Mouse (Mus musculus) embryonic facial prominence, embryonic 11.5 days (tissue): ENCODE data around the gene Nanos3. TPM values are rescaled to one million over a fixed set of nuclear protein-coding genes. Genes with fewer than 3 reads are reported as not detected.
A peak's percentile ranks its signal among the peaks of the same experiment; 100 is the strongest.

Experiments used
- ATAC-seq: fragments of 200-750 bp; cut with Nextera tagmentation; replicated peaks from 2 replicates; pipeline ENCODE4 v1.8.0; 2017; ENCODE audit warnings: low read depth; ENCODE audit not compliant: insufficient number of reproducible peaks, low FRiP score, low TSS enrichment
- DNase-seq: peaks from one replicate; pipeline ENCODE4 v3.0.0-alpha.2; 2015; ENCODE audit warnings: low spot score
- H3K27ac ChIP-seq: fragments of 300-500 bp; sonication (generic); replicated peaks from 2 replicates; pipeline ENCODE4 v1.5.1; 2014; ENCODE audit warnings: mild to moderate bottlenecking, low read depth, low read length, control low read depth
- H3K27me3 ChIP-seq: fragments of 300-500 bp; sonication (generic); 2 replicates; pipeline ENCODE4 v1.6.1; 2014; ENCODE audit warnings: mild to moderate bottlenecking, low read length, moderate library complexity, mixed read lengths; ENCODE audit not compliant: control insufficient read depth, insufficient read depth
- H3K36me3 ChIP-seq: fragments of 300-500 bp; sonication (generic); replicated peaks from 2 replicates; pipeline ENCODE4 v1.6.1; 2014; ENCODE audit warnings: low read depth, mild to moderate bottlenecking, low read length, moderate library complexity, mixed read lengths; ENCODE audit not compliant: control insufficient read depth, insufficient read depth
- H3K4me1 ChIP-seq: fragments of 300-500 bp; sonication (generic); 2 replicates; pipeline ENCODE4 v1.6.1; 2014; ENCODE audit warnings: low read length, mixed read lengths; ENCODE audit not compliant: control insufficient read depth, insufficient read depth
- H3K4me2 ChIP-seq: fragments of 300-500 bp; sonication (generic); 2 replicates; pipeline ENCODE4 v1.6.1; 2014; ENCODE audit warnings: low read depth, mild to moderate bottlenecking, control low read depth, low read length, moderate library complexity
- H3K4me3 ChIP-seq: fragments of 300-500 bp; sonication (generic); 2 replicates; pipeline ENCODE4 v1.5.1; 2014; ENCODE audit warnings: low read depth, low read length, control low read depth
- H3K9ac ChIP-seq: fragments of 300-500 bp; sonication (generic); replicated peaks from 2 replicates; pipeline ENCODE4 v1.6.1; 2014; ENCODE audit warnings: mild to moderate bottlenecking, control low read depth, low read length
- H3K9me3 ChIP-seq: fragments of 300-500 bp; sonication (generic); replicated peaks from 2 replicates; pipeline ENCODE4 v1.6.1; 2016; ENCODE audit warnings: mild to moderate bottlenecking, low read length, inconsistent platforms, mixed read lengths; ENCODE audit not compliant: control insufficient read depth
- WGBS: fragments of 180-500 bp; shearing (Covaris S2); extraction: QIAGEN DNeasy Blood & Tissue Kit; methylation state at CpG from one replicate; pipeline ENCODE4 v1.1.7; 2014; 5-methylcytosine and 5-hydroxymethylcytosine counted together
- polyA plus RNA-seq: library from polyadenylated mRNA; unstranded; fragments of >200 nt; fragmentation: Nextera tagmentation; extraction: Ambion mirVana; gene quantifications from 2 replicates; pipeline ENCODE4 v1.2.1, GENCODE M21; 2014

Gene Nanos3
- polyA plus RNA-seq, 1 experiment from 2014 or later, result 3.9 TPM

- H3K36me3 ChIP-seq, result peaks cover 21% of the 10 kb centered on the region
- ATAC-seq, result no peak
- WGBS, result 82% methylated on average over 4 of the region's 4 CpGs
Measured at GRCm38 (mm10) chr8:84213277-84213676, 28.3 kb upstream of the Nanos3 start.

DNA sequence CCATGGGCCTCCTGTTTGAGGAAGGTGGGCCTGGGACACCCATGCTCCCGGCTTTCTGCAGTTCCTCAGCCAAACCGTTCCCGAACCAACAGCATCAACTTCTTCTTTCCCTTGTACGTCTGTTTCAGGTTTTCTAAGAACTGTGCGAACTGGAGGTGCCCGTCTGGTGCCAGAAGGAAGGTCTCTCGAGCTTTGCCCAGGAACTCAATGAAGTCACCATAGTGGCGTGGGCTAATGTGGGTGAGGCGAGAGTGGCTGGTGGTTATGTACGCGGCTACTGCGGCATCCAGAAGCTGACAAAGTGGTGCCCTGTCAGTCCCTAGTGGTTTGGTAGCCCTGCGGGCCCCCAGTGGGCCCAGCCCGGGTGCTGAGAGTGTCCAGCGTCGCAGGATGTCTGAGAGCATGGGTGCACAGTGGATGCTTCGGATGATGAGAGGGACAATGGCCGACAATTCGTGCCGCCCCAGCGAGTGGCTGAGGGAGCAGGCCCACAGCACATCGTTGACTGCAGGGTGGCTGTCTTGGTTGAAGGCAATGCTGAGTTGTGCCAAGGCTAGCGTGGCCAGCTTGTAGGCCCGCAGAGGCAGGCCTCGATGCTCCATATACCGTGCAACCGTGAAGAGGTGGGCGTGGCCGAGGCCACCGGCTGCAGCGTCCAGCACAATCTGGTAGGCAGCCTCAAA, 27.0 kb upstream of the Nanos3 start:
- no peak for DNase-seq
- no peak overlapping the region for H3K4me2 ChIP-seq
- no peaks in the 10 kb centered on the region for H3K9me3 ChIP-seq
- H3K27me3 ChIP-seq, result no peaks in the 10 kb centered on the region
- H3K4me3 ChIP-seq, result no peak overlapping the region
- 93% methylated on average over 31 of the region's 31 CpGs for WGBS
- no peak for ATAC-seq
- peaks cover 16% of the 10 kb centered on the region for H3K36me3 ChIP-seq
- no peak overlapping the region for H3K9ac ChIP-seq
- no peaks in the 10 kb centered on the region; the same call in 1 of the 2 replicates for H3K4me1 ChIP-seq
- H3K27ac ChIP-seq, result no peak overlapping the region

More at GRCm38 (mm10) chr8:84213277-84213676, 28.3 kb upstream of the Nanos3 start:
- no peak overlapping the region for H3K9ac ChIP-seq
- no peak for DNase-seq
- H3K4me1 ChIP-seq, result no peaks in the 10 kb centered on the region
- no peaks in the 10 kb centered on the region for H3K27me3 ChIP-seq
- H3K9me3 ChIP-seq, result no peaks in the 10 kb centered on the region
- H3K27ac ChIP-seq, result no peak overlapping the region
- H3K4me2 ChIP-seq, result no peak overlapping the region
- H3K4me3 ChIP-seq, result no peak overlapping the region

DNA sequence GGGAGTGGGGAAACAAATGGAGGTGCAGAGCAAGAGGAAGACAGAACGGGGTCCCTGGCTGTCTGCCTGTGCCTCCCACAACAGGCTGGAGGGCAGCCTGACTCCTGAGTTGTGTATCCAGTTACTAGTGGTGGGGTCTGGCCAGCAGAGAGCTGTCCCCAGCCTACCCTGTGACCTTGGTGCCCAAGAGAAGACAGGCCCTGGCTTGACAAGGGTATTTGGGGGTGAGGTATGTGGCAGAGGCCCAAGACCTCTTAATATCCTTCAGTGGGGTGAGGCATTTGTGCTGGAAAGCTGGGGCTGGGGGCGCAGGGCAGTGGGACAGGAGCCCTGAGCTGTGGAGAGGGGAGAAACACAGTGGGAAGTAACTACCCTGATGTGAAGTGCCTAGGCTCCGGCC, 26.2 kb upstream of the Nanos3 start:
- no peaks in the 10 kb centered on the region; the same call in 1 of the 2 replicates for H3K4me1 ChIP-seq
- no peak overlapping the region for H3K27ac ChIP-seq
- WGBS, result 94% methylated on average over 3 of the region's 3 CpGs
- no peaks in the 10 kb centered on the region for H3K27me3 ChIP-seq
- ATAC-seq (no peak), DNase-seq (no peak)
- no peak overlapping the region for H3K4me2 ChIP-seq
- no peak overlapping the region for H3K9ac ChIP-seq
- H3K4me3 ChIP-seq, result no peak overlapping the region
- peaks cover 16% of the 10 kb centered on the region for H3K36me3 ChIP-seq
- no peaks in the 10 kb centered on the region for H3K9me3 ChIP-seq

GRCm38 (mm10) chr8:84210167-84210791, 25.3 kb upstream of the Nanos3 start:
- H3K4me1 ChIP-seq, result no peaks in the 10 kb centered on the region; the same call in 1 of the 2 replicates
- peak; percentile 86 for DNase-seq
- no peak overlapping the region for H3K27ac ChIP-seq
- peaks cover 16% of the 10 kb centered on the region for H3K36me3 ChIP-seq
- no peak for ATAC-seq
- no peak overlapping the region for H3K4me2 ChIP-seq
- H3K9me3 ChIP-seq, result no peaks in the 10 kb centered on the region
- no peaks in the 10 kb centered on the region for H3K27me3 ChIP-seq
- no peak overlapping the region for H3K9ac ChIP-seq
- WGBS, result 57% methylated on average over 34 of the region's 34 CpGs
- H3K4me3 ChIP-seq, result no peak overlapping the region

DNA sequence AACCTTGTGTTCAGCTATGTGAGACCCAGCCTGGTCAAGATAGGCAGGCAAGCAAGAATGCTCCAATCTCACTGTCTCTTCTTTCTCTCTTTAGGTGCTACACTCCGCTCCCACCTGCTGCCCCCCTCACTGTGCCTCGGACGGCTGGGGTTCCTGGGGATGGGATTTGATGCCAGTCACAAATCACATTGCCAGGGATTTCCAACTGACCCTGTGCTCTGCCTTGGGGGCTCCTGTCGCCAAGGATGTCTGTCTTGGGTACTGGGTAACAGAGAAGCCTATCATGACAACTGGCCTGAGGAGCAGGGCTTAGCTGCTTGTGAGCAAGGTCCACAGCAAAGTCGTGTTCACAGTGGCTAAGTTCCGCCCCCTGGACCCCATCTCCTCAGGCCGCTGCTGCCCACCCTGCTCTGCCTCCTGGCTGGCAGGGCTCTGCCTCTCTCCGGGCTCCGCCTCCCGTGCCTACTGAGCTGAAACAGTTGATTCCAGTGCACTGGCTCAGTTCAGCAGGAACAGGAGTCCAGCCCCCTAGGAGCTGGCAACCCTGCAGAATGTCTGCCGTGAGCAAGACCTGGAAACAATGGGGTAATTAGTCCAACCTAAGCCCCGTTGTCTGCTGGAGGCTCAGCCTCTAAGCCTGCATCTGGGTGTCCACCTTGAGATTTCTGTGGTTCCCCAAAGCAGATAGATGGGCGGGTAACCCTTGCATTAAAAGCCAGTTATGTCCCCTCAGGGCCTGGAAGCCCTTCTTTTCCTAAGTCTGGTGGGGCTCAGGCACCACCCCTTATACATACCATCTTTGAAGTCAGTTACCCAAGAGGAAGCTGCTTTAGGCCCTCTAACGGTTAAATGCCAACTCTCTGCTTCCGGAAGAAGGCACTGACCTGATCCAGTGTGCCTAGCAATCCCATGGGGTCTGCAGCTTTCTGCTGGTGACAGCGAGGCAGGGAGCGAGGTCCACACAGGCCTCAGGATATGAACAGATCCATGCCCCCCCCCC, 23.7 kb upstream of the Nanos3 start:
- WGBS, result 49% methylated on average over 17 of the region's 17 CpGs
- Histone ChIP-seq H3K4me3 (no peak overlapping the region), H3K4me2 (no peak overlapping the region), H3K9me3 (no peaks in the 10 kb centered on the region), H3K4me1 (no peaks in the 10 kb centered on the region; the same call in 1 of the 2 replicates), H3K27ac (no peak overlapping the region), H3K9ac (no peak overlapping the region; the same call in 1 of the 2 replicates), H3K36me3 (peaks cover 16% of the 10 kb centered on the region), H3K27me3 (no peaks in the 10 kb centered on the region)
- ATAC-seq, result no peak
- no peak for DNase-seq

- no peak for ATAC-seq
Measured at GRCm38 (mm10) chr8:84207811-84208210, 22.8 kb upstream of the Nanos3 start.

DNA sequence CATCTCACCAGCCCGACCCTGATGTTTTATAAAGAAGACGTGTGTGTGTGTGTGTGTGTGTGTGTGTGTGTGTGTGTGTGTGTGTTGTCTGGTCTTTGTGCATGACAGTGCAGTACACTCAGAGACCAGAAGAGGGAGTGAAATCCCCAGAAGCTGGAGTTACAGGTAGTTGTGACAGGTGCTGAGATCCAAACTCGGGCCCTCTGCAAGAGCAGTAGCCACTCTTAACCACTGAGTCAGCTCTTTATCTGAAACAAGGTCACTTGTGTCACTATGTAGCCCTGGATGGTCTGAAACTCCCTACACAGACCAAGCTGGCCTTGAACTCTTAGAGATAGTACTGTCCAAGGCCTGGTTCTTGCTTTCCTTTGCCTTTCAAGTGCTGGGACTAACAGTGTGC, 21.6 kb upstream of the Nanos3 start:
- peaks cover 6% of the 10 kb centered on the region for H3K36me3 ChIP-seq
- no peak overlapping the region for H3K27ac ChIP-seq
- no peaks in the 10 kb centered on the region for H3K27me3 ChIP-seq
- no peak overlapping the region for H3K4me3 ChIP-seq
- no peaks in the 10 kb centered on the region for H3K9me3 ChIP-seq
- no peaks in the 10 kb centered on the region; the same call in 1 of the 2 replicates for H3K4me1 ChIP-seq
- no peak overlapping the region for H3K9ac ChIP-seq
- no peak overlapping the region for H3K4me2 ChIP-seq
- ATAC-seq, result no peak
- DNase-seq, result no peak
- 90% methylated on average over 3 of the region's 3 CpGs for WGBS

More at GRCm38 (mm10) chr8:84207811-84208210, 22.8 kb upstream of the Nanos3 start:
- Histone ChIP-seq H3K27me3 (no peaks in the 10 kb centered on the region), H3K4me1 (no peaks in the 10 kb centered on the region; the same call in 1 of the 2 replicates), H3K9me3 (no peaks in the 10 kb centered on the region), H3K36me3 (peaks cover 14% of the 10 kb centered on the region), H3K27ac (no peak overlapping the region), H3K4me3 (no peak overlapping the region), H3K9ac (no peak overlapping the region; the same call in 1 of the 2 replicates), H3K4me2 (no peak overlapping the region)
- WGBS, result 62% methylated on average over 7 of the region's 7 CpGs
- DNase-seq, result no peak
